Mouse (Mus musculus): Measurements from ENCODE around the gene Rimklb.

DNA sequence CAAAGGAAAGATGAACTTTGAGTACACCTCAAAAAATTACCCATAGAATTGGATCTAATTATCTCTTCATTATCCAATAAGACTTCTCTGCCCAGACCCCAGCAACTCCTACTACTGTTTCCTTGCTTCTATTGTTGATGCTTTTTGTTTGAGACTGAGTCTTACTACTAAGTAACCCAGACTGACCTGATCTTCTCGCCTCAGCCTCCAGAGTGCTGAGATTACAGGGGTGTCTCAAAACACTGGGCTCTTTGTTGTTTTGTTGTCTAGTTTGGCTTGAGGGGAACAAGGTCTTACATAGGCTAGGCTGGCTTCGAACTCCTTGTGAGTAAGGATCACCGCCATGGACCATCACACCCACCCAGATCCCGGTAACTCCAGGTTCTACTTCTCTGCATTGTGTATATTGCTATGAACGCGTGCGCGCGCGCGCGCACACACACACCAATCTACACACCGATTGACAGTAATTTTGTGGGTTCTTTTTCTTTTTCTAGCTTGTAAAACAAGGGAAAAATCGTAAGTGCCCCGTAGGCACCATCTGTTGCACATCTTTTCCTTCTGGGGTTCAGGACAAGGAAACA is 7.5 kb downstream of the Rimklb start:
- TF ChIP-seq CTCF (IDR thresholded peaks at IDR 0.05; ENCODE audit: extremely low read depth, insufficient read depth, insufficient read length, insufficient replicate concordance) (no peak), POLR2A (IDR thresholded peaks at IDR 0.05; ENCODE audit: low read depth, low read length) (no peak)

Data from spleen, adult 2 months (tissue).